Mouse (Mus musculus) heart, adult 11 months (tissue): ENCODE data around the gene Cylc2.

ENCODE experiments used
- DNase-seq: peaks from one replicate; pipeline ENCODE4 v3.0.0; 2022

Gene Cylc2

DNA sequence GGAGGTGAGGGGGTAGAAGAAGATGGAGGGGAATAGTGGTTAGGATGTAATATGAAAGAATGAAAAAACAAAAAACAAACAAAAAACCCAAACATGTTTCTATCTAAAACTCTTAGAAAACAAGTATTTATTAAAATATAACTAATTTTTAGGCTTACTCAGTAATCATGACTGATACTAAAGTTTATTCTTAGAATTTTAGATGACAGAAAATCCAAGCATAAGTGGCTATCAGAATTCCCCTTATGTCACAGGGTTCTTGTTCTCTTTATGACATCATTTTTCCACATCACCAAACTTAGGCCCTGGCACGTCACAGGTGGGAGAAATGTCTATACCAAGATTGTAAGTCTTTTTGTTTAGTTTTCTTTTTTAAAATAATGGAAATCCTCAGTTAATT, at the start of gene Cylc2:
TSS of gene Cylc2 (plus strand) at position 301 of the 400 bp plus-strand sequence.
- DNase-seq: no peak
